Mouse (Mus musculus): ENCODE data around the gene Herc6.

DNA sequence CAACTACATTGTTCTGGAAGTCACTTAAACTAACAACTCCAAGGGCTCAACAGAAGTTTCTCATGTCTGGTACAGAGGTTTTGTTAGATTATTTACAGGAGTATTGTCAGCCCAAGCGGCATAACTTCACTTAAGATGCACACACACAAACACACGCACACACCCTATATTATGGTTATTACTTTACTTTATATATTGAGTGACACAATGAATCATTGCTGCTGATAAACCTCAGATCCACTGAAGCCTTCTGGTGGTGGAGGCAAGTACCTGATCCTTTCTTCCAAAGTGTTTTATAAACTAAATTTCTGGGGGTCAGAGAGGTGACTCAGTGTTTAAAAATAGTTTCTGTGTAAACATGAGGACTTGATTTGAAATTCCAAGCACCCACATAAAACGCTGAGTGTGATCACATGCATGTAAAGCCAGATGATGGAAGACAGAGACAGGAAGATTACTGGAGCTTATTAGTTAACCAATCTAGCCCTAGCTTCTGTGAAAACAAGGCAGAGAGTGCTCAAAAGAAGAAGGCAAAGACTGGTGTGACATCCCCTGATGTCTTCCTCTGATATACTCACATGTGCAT is 29.5 kb upstream of the Herc6 start:
- no peak for TF ChIP-seq CTCF (IDR thresholded peaks at IDR 0.05; ENCODE audit: borderline replicate concordance, extremely low read depth, insufficient read depth, insufficient read length)
- TF ChIP-seq POLR2A (IDR thresholded peaks at IDR 0.05; ENCODE audit: borderline replicate concordance, extremely low read depth, insufficient read depth, insufficient read length, poor library complexity, severe bottlenecking) = no peak
